Mouse (Mus musculus) lung, embryonic 15.5 days (tissue): ENCODE results near the gene Ugt1a9. TPM values are rescaled to one million over a fixed set of nuclear protein-coding genes. Genes with fewer than 3 reads are reported as not detected.
"Not testable (repeated sequence)": the region's sequence is repeated elsewhere in the genome, so short reads cannot be mapped to it uniquely, and the experiment has no call there.

ENCODE experiments used
- ATAC-seq: fragments of 200-750 bp; cut with Nextera tagmentation; 2 replicates; pipeline ENCODE4 v1.8.0; 2017; ENCODE audit warnings: moderate number of reproducible peaks, borderline replicate concordance; ENCODE audit not compliant: low FRiP score, low TSS enrichment; ENCODE audit errors: extremely low read depth
- H3K27ac ChIP-seq: fragments of 300-500 bp; sonication (generic); 2 replicates; pipeline ENCODE4 v1.5.1; 2015; ENCODE audit warnings: moderate library complexity, mild to moderate bottlenecking, inconsistent platforms
- H3K27me3 ChIP-seq: fragments of 300-500 bp; sonication (generic); 2 replicates; pipeline ENCODE4 v1.6.1; 2015; ENCODE audit warnings: inconsistent platforms
- H3K36me3 ChIP-seq: fragments of 300-500 bp; sonication (generic); 2 replicates; pipeline ENCODE4 v1.6.1; 2015; ENCODE audit warnings: inconsistent platforms
- H3K4me1 ChIP-seq: fragments of 300-500 bp; sonication (generic); 2 replicates; pipeline ENCODE4 v1.6.1; 2015; ENCODE audit warnings: inconsistent platforms
- H3K4me2 ChIP-seq: fragments of 300-500 bp; sonication (generic); 2 replicates; pipeline ENCODE4 v1.6.1; 2015; ENCODE audit warnings: inconsistent platforms, mild to moderate bottlenecking, moderate library complexity
- H3K4me3 ChIP-seq: fragments of 300-500 bp; sonication (generic); 2 replicates; pipeline ENCODE4 v1.5.1; 2015; ENCODE audit warnings: mild to moderate bottlenecking, inconsistent platforms
- H3K9ac ChIP-seq: fragments of 300-500 bp; sonication (generic); 2 replicates; pipeline ENCODE4 v1.6.1; 2015; ENCODE audit warnings: inconsistent platforms
- H3K9me3 ChIP-seq: fragments of 300-500 bp; sonication (generic); 2 replicates; pipeline ENCODE4 v1.6.1; 2016; ENCODE audit warnings: inconsistent platforms
- WGBS: fragments of 180-500 bp; shearing (Covaris S2); methylation state at CpG from one replicate; pipeline ENCODE4 v1.1.7; 2015; 5-methylcytosine and 5-hydroxymethylcytosine counted together
- polyA plus RNA-seq: library from polyadenylated mRNA; unstranded; fragments of >200 nt; fragmentation: Nextera tagmentation; extraction: Ambion mirVana; gene quantifications from 2 replicates; pipeline ENCODE4 v1.2.1, GENCODE M21; 2015

Ugt1a9 gene
- polyA plus RNA-seq, result not detected in 2 replicates

- Histone ChIP-seq H3K9me3 (no peaks in the 10 kb centered on the region), H3K36me3 (no peaks in the 10 kb centered on the region), H3K27ac (no peak within 1 kb of the TSS), H3K4me1 (no peaks in the 10 kb centered on the region), H3K4me3 (no peak within 1 kb of the TSS), H3K4me2 (no peak within 1 kb of the TSS), H3K9ac (no peak within 1 kb of the TSS), H3K27me3 (no peaks in the 10 kb centered on the region)
- ATAC-seq, result no peak
- WGBS, result 26% methylated on average over 2 of the region's 2 CpGs
Measured at GRCm38 (mm10) chr1:88070495-88070894, at the start of gene Ugt1a9. TSS of gene Ugt1a9 (plus strand) at chr1:88070800.

GRCm38 (mm10) chr1:88025244-88025643 is 45.4 kb upstream of the Ugt1a9 start:
- H3K27me3 ChIP-seq, H3K9me3 ChIP-seq, H3K27ac ChIP-seq, ATAC-seq, H3K4me2 ChIP-seq, H3K4me1 ChIP-seq, H3K4me3 ChIP-seq, H3K9ac ChIP-seq, H3K36me3 ChIP-seq: not testable (repeated sequence)
- 39% methylated on average over 3 of the region's 3 CpGs for WGBS

GRCm38 (mm10) chr1:88043044-88043443 is 27.6 kb upstream of the Ugt1a9 start:
- WGBS, result 86% methylated on average over 1 of the region's 2 CpGs
- not testable (repeated sequence) for H3K27me3 ChIP-seq

GRCm38 (mm10) chr1:88044832-88045437 is 25.7 kb upstream of the Ugt1a9 start:
- H3K4me2 ChIP-seq, H3K9me3 ChIP-seq, H3K4me3 ChIP-seq, H3K27ac ChIP-seq, H3K27me3 ChIP-seq, H3K36me3 ChIP-seq, H3K9ac ChIP-seq, ATAC-seq, H3K4me1 ChIP-seq: not testable (repeated sequence)
- WGBS, result 49% methylated on average over 4 of the region's 5 CpGs

More at GRCm38 (mm10) chr1:88043044-88043443, 27.6 kb upstream of the Ugt1a9 start:
- H3K9me3 ChIP-seq, H3K27ac ChIP-seq, H3K4me1 ChIP-seq, H3K4me3 ChIP-seq, H3K4me2 ChIP-seq, ATAC-seq, H3K36me3 ChIP-seq, H3K9ac ChIP-seq: not testable (repeated sequence)

GRCm38 (mm10) chr1:88047408-88047807 is 23.2 kb upstream of the Ugt1a9 start:
- not testable (repeated sequence) for H3K36me3 ChIP-seq, H3K27me3 ChIP-seq, ATAC-seq, H3K9me3 ChIP-seq, H3K27ac ChIP-seq, H3K4me1 ChIP-seq, H3K4me3 ChIP-seq, H3K9ac ChIP-seq, H3K4me2 ChIP-seq
- 87% methylated on average over 2 of the region's 2 CpGs for WGBS

- no peak for ATAC-seq
- no peak within 1 kb of the TSS for H3K4me3 ChIP-seq
- H3K9ac ChIP-seq, result no peak within 1 kb of the TSS
- H3K4me1 ChIP-seq, result no peaks in the 10 kb centered on the region
- H3K36me3 ChIP-seq, result no peaks in the 10 kb centered on the region
- no peak within 1 kb of the TSS for H3K27ac ChIP-seq
- H3K4me2 ChIP-seq, result no peak within 1 kb of the TSS
- 79% methylated on average over 1 of the region's 1 CpGs for WGBS
- no peaks in the 10 kb centered on the region for H3K9me3 ChIP-seq
- H3K27me3 ChIP-seq, result no peaks in the 10 kb centered on the region
Measured at GRCm38 (mm10) chr1:88055088-88055487, 15.5 kb upstream of the Ugt1a9 start, which contains the start of gene Ugt1a10. TSS of gene Ugt1a10 (plus strand) at chr1:88055388.

GRCm38 (mm10) chr1:88066472-88067102 is 4.0 kb upstream of the Ugt1a9 start:
- 76% methylated on average over 1 of the region's 2 CpGs for WGBS
- not testable (repeated sequence) for H3K9ac ChIP-seq, H3K4me2 ChIP-seq

GRCm38 (mm10) chr1:88070902-88071301 is 302 bp downstream of the Ugt1a9 start:
- Histone ChIP-seq H3K27me3 (no peaks in the 10 kb centered on the region), H3K36me3 (no peaks in the 10 kb centered on the region), H3K4me2 (no peak overlapping the region), H3K4me1 (no peaks in the 10 kb centered on the region), H3K27ac (no peak overlapping the region), H3K9me3 (no peaks in the 10 kb centered on the region), H3K9ac (no peak overlapping the region), H3K4me3 (no peak overlapping the region)
- no peak for ATAC-seq
- WGBS, result 55% methylated on average over 4 of the region's 4 CpGs

More at GRCm38 (mm10) chr1:88066472-88067102, 4.0 kb upstream of the Ugt1a9 start:
- H3K27ac ChIP-seq, ATAC-seq, H3K4me1 ChIP-seq, H3K4me3 ChIP-seq, H3K36me3 ChIP-seq, H3K27me3 ChIP-seq, H3K9me3 ChIP-seq: not testable (repeated sequence)

GRCm38 (mm10) chr1:88074471-88074870 is 3.9 kb downstream of the Ugt1a9 start:
- WGBS, result 70% methylated on average over 2 of the region's 2 CpGs
- ATAC-seq, result no peak

GRCm38 (mm10) chr1:88077128-88077527 is 6.5 kb downstream of the Ugt1a9 start:
- Histone ChIP-seq H3K9ac (no peak overlapping the region), H3K4me2 (no peak overlapping the region)
- 88% methylated on average over 1 of the region's 1 CpGs for WGBS

More at GRCm38 (mm10) chr1:88074471-88074870, 3.9 kb downstream of the Ugt1a9 start:
- Histone ChIP-seq H3K4me1 (no peaks in the 10 kb centered on the region), H3K27ac (no peak overlapping the region), H3K9ac (no peak overlapping the region), H3K36me3 (no peaks in the 10 kb centered on the region), H3K27me3 (no peaks in the 10 kb centered on the region), H3K9me3 (no peaks in the 10 kb centered on the region), H3K4me2 (no peak overlapping the region), H3K4me3 (no peak overlapping the region)

GRCm38 (mm10) chr1:88081670-88082069 is 11.1 kb downstream of the Ugt1a9 start:
- no peaks in the 10 kb centered on the region for H3K36me3 ChIP-seq
- 77% methylated on average over 1 of the region's 1 CpGs for WGBS
- ATAC-seq, result no peak
- no peak overlapping the region for H3K4me2 ChIP-seq
- no peaks in the 10 kb centered on the region for H3K27me3 ChIP-seq
- no peak overlapping the region for H3K4me3 ChIP-seq
- no peaks in the 10 kb centered on the region for H3K9me3 ChIP-seq
- no peak overlapping the region for H3K27ac ChIP-seq
- no peaks in the 10 kb centered on the region for H3K4me1 ChIP-seq
- H3K9ac ChIP-seq, result no peak overlapping the region

More at GRCm38 (mm10) chr1:88077128-88077527, 6.5 kb downstream of the Ugt1a9 start:
- Histone ChIP-seq H3K27ac (no peak overlapping the region), H3K4me3 (no peak overlapping the region), H3K9me3 (no peaks in the 10 kb centered on the region), H3K36me3 (no peaks in the 10 kb centered on the region), H3K27me3 (no peaks in the 10 kb centered on the region), H3K4me1 (no peaks in the 10 kb centered on the region)
- ATAC-seq, result no peak

GRCm38 (mm10) chr1:88086125-88086524 is 15.5 kb downstream of the Ugt1a9 start:
- H3K27me3 ChIP-seq, result no peaks in the 10 kb centered on the region
- H3K4me2 ChIP-seq, result no peak overlapping the region
- H3K27ac ChIP-seq, result no peak overlapping the region
- no peaks in the 10 kb centered on the region for H3K36me3 ChIP-seq
- ATAC-seq, result no peak
- no peak overlapping the region for H3K9ac ChIP-seq
- 62% methylated on average over 1 of the region's 1 CpGs for WGBS
- no peaks in the 10 kb centered on the region for H3K9me3 ChIP-seq
- no peaks in the 10 kb centered on the region for H3K4me1 ChIP-seq
- H3K4me3 ChIP-seq, result no peak overlapping the region
